Mouse (Mus musculus): Measurements from ENCODE around the gene Hat1. TPM values are rescaled to one million over a fixed set of nuclear protein-coding genes. Genes with fewer than 3 reads are reported as not detected.
A peak's percentile ranks its signal among the peaks of the same experiment; 100 is the strongest.
"Not testable (repeated sequence)": the region's sequence is repeated elsewhere in the genome, so short reads cannot be mapped to it uniquely, and the experiment has no call there.

Hat1 gene
- polyA plus RNA-seq, 1 experiment from 2014 or later = 165 TPM

- WGBS = 85% methylated on average over 5 of the region's 5 CpGs
- Histone ChIP-seq H3K4me1 (replicated peaks) (peaks cover 10% of the 10 kb centered on the region), H3K9me3 (no peaks in the 10 kb centered on the region), H3K36me3 (peaks cover 8% of the 10 kb centered on the region; the same call in 1 of the 2 replicates), H3K27ac (no peak overlapping the region), H3K4me3 (no peak overlapping the region), H3K27me3 (ENCODE audit: insufficient read depth, poor library complexity, severe bottlenecking) (no peaks in the 10 kb centered on the region)
- DNase-seq (ENCODE audit: low spot score) = no peak
These were observed 30.4 kb upstream of the Hat1 start for GRCm38 (mm10) chr2:71358347-71358746.

- H3K9me3 ChIP-seq = no peaks in the 10 kb centered on the region
- H3K36me3 ChIP-seq = peaks cover 8% of the 10 kb centered on the region; the same call in 1 of the 2 replicates
- H3K4me1 ChIP-seq (replicated peaks) = no peaks in the 10 kb centered on the region
- H3K27ac ChIP-seq = no peak overlapping the region
- H3K4me3 ChIP-seq = no peak overlapping the region
- DNase-seq (ENCODE audit: low spot score) = no peak
- no peaks in the 10 kb centered on the region for H3K27me3 ChIP-seq (ENCODE audit: insufficient read depth, poor library complexity, severe bottlenecking)
- 80% methylated on average over 1 of the region's 1 CpGs for WGBS
These were observed 28.6 kb upstream of the Hat1 start for GRCm38 (mm10) chr2:71360192-71360591.

GRCm38 (mm10) chr2:71366618-71367124, 22.1 kb upstream of the Hat1 start:
- WGBS = 38% methylated on average over 9 of the region's 9 CpGs
- peaks cover 14% of the 10 kb centered on the region for H3K4me1 ChIP-seq (replicated peaks)
- no peaks in the 10 kb centered on the region for H3K9me3 ChIP-seq
- H3K27ac ChIP-seq = peak overlapping the region; percentile 88
- DNase-seq (ENCODE audit: low spot score) = no peak
- peak overlapping the region; percentile 89 for H3K4me3 ChIP-seq
- H3K36me3 ChIP-seq = peaks cover 5% of the 10 kb centered on the region; the same call in 1 of the 2 replicates
- H3K27me3 ChIP-seq (ENCODE audit: insufficient read depth, poor library complexity, severe bottlenecking) = no peaks in the 10 kb centered on the region

GRCm38 (mm10) chr2:71367125-71367880, 21.5 kb upstream of the Hat1 start, which contains the start of gene Slc25a12:
Gene Slc25a12 (minus strand): TSS chr2:71367749.
- no peaks in the 10 kb centered on the region for H3K9me3 ChIP-seq
- peak; percentile 86 for DNase-seq (ENCODE audit: low spot score)
- under 1% methylated on average over 57 of the region's 57 CpGs for WGBS
- peak within 1 kb of the TSS; percentile 88 for H3K27ac ChIP-seq
- H3K4me3 ChIP-seq = peak within 1 kb of the TSS; percentile 89
- peaks cover 14% of the 10 kb centered on the region for H3K4me1 ChIP-seq (replicated peaks)
- H3K27me3 ChIP-seq (ENCODE audit: insufficient read depth, poor library complexity, severe bottlenecking) = no peaks in the 10 kb centered on the region
- H3K36me3 ChIP-seq = 0 out of 2 replicates have a peak, but pooled peaks cover under 1% of the 10 kb centered on the region

- Histone ChIP-seq H3K36me3 (no peaks in the 10 kb centered on the region), H3K27me3 (ENCODE audit: insufficient read depth, poor library complexity, severe bottlenecking) (no peaks in the 10 kb centered on the region), H3K4me1 (replicated peaks) (peaks cover 14% of the 10 kb centered on the region), H3K27ac (no peak overlapping the region), H3K9me3 (no peaks in the 10 kb centered on the region), H3K4me3 (peak overlapping the region; percentile 89)
- DNase-seq (ENCODE audit: low spot score) = no peak
- 42% methylated on average over 8 of the region's 8 CpGs for WGBS
These were observed 20.7 kb upstream of the Hat1 start for GRCm38 (mm10) chr2:71368086-71368485.

GRCm38 (mm10) chr2:71371790-71372189, 17.0 kb upstream of the Hat1 start:
- no peak for DNase-seq (ENCODE audit: low spot score)
- WGBS = 82% methylated on average over 5 of the region's 5 CpGs
- Histone ChIP-seq H3K4me3 (no peak overlapping the region), H3K4me1 (replicated peaks) (peaks cover 10% of the 10 kb centered on the region), H3K9me3 (no peaks in the 10 kb centered on the region), H3K36me3 (no peaks in the 10 kb centered on the region), H3K27me3 (ENCODE audit: insufficient read depth, poor library complexity, severe bottlenecking) (no peaks in the 10 kb centered on the region), H3K27ac (no peak overlapping the region)

GRCm38 (mm10) chr2:71372261-71372660, 16.5 kb upstream of the Hat1 start:
- 85% methylated on average over 4 of the region's 4 CpGs for WGBS
- not testable (repeated sequence) for H3K4me1 ChIP-seq (replicated peaks); H3K27me3 ChIP-seq (ENCODE audit: insufficient read depth, poor library complexity, severe bottlenecking); H3K9me3 ChIP-seq; H3K36me3 ChIP-seq; DNase-seq (ENCODE audit: low spot score); H3K27ac ChIP-seq; H3K4me3 ChIP-seq

GRCm38 (mm10) chr2:71374275-71375155, 14.2 kb upstream of the Hat1 start:
- Histone ChIP-seq H3K36me3 (no peaks in the 10 kb centered on the region), H3K27me3 (ENCODE audit: insufficient read depth, poor library complexity, severe bottlenecking) (no peaks in the 10 kb centered on the region), H3K9me3 (no peaks in the 10 kb centered on the region), H3K27ac (no peak overlapping the region), H3K4me1 (replicated peaks) (no peaks in the 10 kb centered on the region), H3K4me3 (no peak overlapping the region)
- DNase-seq (ENCODE audit: low spot score) = no peak
- WGBS = 81% methylated on average over 8 of the region's 8 CpGs

- Histone ChIP-seq H3K4me1 (replicated peaks) (no peaks in the 10 kb centered on the region), H3K4me3 (no peak overlapping the region), H3K9me3 (no peaks in the 10 kb centered on the region), H3K27me3 (ENCODE audit: insufficient read depth, poor library complexity, severe bottlenecking) (no peaks in the 10 kb centered on the region), H3K36me3 (no peaks in the 10 kb centered on the region), H3K27ac (no peak overlapping the region)
- 46% methylated on average over 11 of the region's 11 CpGs for WGBS
- DNase-seq (ENCODE audit: low spot score) = peak; percentile 13
These were observed 12.3 kb upstream of the Hat1 start for GRCm38 (mm10) chr2:71376433-71376906.

GRCm38 (mm10) chr2:71377426-71377825, 11.3 kb upstream of the Hat1 start:
- Histone ChIP-seq H3K4me1 (replicated peaks) (no peaks in the 10 kb centered on the region), H3K4me3 (no peak overlapping the region), H3K36me3 (no peaks in the 10 kb centered on the region), H3K9me3 (no peaks in the 10 kb centered on the region), H3K27me3 (ENCODE audit: insufficient read depth, poor library complexity, severe bottlenecking) (no peaks in the 10 kb centered on the region), H3K27ac (no peak overlapping the region)
- DNase-seq (ENCODE audit: low spot score) = no peak
- 88% methylated on average over 5 of the region's 5 CpGs for WGBS

GRCm38 (mm10) chr2:71381962-71382361, 6.8 kb upstream of the Hat1 start:
- WGBS = 77% methylated on average over 4 of the region's 4 CpGs
- DNase-seq (ENCODE audit: low spot score) = no peak
- no peak overlapping the region for H3K27ac ChIP-seq

GRCm38 (mm10) chr2:71383890-71384289, 4.9 kb upstream of the Hat1 start:
- Histone ChIP-seq H3K27ac (no peak overlapping the region), H3K9me3 (no peaks in the 10 kb centered on the region), H3K4me3 (no peak overlapping the region), H3K4me1 (replicated peaks) (peaks cover 6% of the 10 kb centered on the region), H3K36me3 (no peaks in the 10 kb centered on the region), H3K27me3 (ENCODE audit: insufficient read depth, poor library complexity, severe bottlenecking) (no peaks in the 10 kb centered on the region)
- WGBS = 39% methylated on average over 11 of the region's 11 CpGs
- DNase-seq (ENCODE audit: low spot score) = no peak

More at GRCm38 (mm10) chr2:71381962-71382361, 6.8 kb upstream of the Hat1 start:
- no peaks in the 10 kb centered on the region for H3K4me1 ChIP-seq (replicated peaks)
- no peak overlapping the region for H3K4me3 ChIP-seq
- no peaks in the 10 kb centered on the region for H3K36me3 ChIP-seq
- no peaks in the 10 kb centered on the region for H3K27me3 ChIP-seq (ENCODE audit: insufficient read depth, poor library complexity, severe bottlenecking)
- H3K9me3 ChIP-seq = no peaks in the 10 kb centered on the region

Data from hindbrain, embryonic 10.5 days (tissue).